10 mouse cellular contexts compared by ENCODE assay signal in the genomic region with DNA sequence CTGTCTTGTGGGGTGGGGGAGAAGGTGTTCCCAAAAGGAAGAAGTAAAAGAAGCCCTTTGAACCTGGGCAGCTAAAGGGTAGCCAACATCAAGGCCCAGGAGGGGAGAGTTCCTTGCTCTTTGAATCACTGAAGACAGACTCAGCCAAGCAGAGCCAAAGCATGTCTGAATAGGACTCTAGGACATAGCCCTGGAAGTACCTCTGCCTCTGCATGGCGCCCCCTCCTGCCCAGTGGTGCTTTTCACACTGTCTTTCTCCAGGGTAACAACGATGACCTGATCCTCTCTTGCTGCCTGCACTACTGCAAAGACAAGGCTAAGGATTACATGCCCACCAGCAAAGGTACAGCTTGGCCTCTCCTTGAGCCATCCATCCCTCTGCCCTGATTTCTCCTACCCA. TPM values are rescaled to one million over a fixed set of nuclear protein-coding genes. Genes with fewer than 3 reads are reported as not detected.
DNase-seq lines count a peak whose midpoint lies in the region; ATAC-seq and TF ChIP-seq lines count a peak whose summit lies in the region.
"Had no signal": no experiment of that assay in that cellular context is flagged by ENCODE, and none has a peak within 500 bp of the region (broad histone marks: within the 10 kb centered on the region; RNA-seq: fewer than 3 reads in every experiment).

No protein-coding gene starts in this region.

- no peak for ATAC-seq in heart, embryonic 15.5 days (replicated peaks; ENCODE audit: insufficient number of reproducible peaks, insufficient read depth, low FRiP score, low read depth)
- ATAC-seq in heart, postnatal 0 days (ENCODE audit: insufficient read depth, low read depth): peak; percentile 21; the same call in 1 of the 2 replicates
- ATAC-seq in lung, postnatal 0 days: no peak
- ATAC-seq in forebrain, embryonic 15.5 days (replicated peaks): no peak

- H3K9me3 ChIP-seq in heart, embryonic 15.5 days (replicated peaks): no peaks in the 10 kb centered on the region
- no peaks in the 10 kb centered on the region for H3K9me3 ChIP-seq in ES-Bruce4 (replicated peaks; ENCODE audit: control insufficient read depth, insufficient read depth, low read length, poor library complexity, severe bottlenecking)
- H3K9me3 ChIP-seq in heart, postnatal 0 days (replicated peaks; ENCODE audit: control insufficient read depth, low read length): no peaks in the 10 kb centered on the region
- no peaks in the 10 kb centered on the region for H3K9me3 ChIP-seq in lung, postnatal 0 days (ENCODE audit: low read length)
- H3K9me3 ChIP-seq in forebrain, embryonic 15.5 days: no peaks in the 10 kb centered on the region
- H3K9me3 ChIP-seq: embryonic facial prominence, embryonic 15.5 days; liver, embryonic 13.5 days had no signal

- H3K4me1 ChIP-seq in heart, embryonic 15.5 days (replicated peaks): peaks cover 40% of the 10 kb centered on the region
- no peaks in the 10 kb centered on the region for H3K4me1 ChIP-seq in ES-Bruce4 (ENCODE audit: control insufficient read depth, insufficient read depth, low read length)
- H3K4me1 ChIP-seq in heart, postnatal 0 days (ENCODE audit: control insufficient read depth, insufficient read depth): peaks cover 6% of the 10 kb centered on the region; the same call in 1 of the 2 replicates
- H3K4me1 ChIP-seq in lung, postnatal 0 days (ENCODE audit: insufficient read depth, low read depth, low read length): peaks cover 11% of the 10 kb centered on the region; the same call in 1 of the 2 replicates
- H3K4me1 ChIP-seq in forebrain, embryonic 15.5 days: peaks cover 3% of the 10 kb centered on the region; the same call in 1 of the 2 replicates

- no peak for TF ChIP-seq POLR2A in ES-Bruce4 (IDR thresholded peaks at IDR 0.05; ENCODE audit: insufficient read depth, low read length)

- peaks cover 34% of the 10 kb centered on the region; the same call in 1 of the 2 replicates for H3K36me3 ChIP-seq in heart, embryonic 15.5 days
- H3K36me3 ChIP-seq in ES-Bruce4 (ENCODE audit: control insufficient read depth, insufficient read depth, low read length, poor library complexity, severe bottlenecking): no peaks in the 10 kb centered on the region
- H3K36me3 ChIP-seq in heart, postnatal 0 days (replicated peaks; ENCODE audit: control insufficient read depth, insufficient read depth, low read length): peaks cover 53% of the 10 kb centered on the region
- peaks cover 22% of the 10 kb centered on the region for H3K36me3 ChIP-seq in lung, postnatal 0 days (ENCODE audit: insufficient read depth, low read length)
- peaks cover 16% of the 10 kb centered on the region; the same call in 1 of the 2 replicates for H3K36me3 ChIP-seq in forebrain, embryonic 15.5 days

- 53% methylated on average over 2 of the region's 2 CpGs for WGBS in heart, embryonic 15.5 days
- 45% methylated on average over 2 of the region's 2 CpGs for WGBS in heart, postnatal 0 days
- 53% methylated on average over 2 of the region's 2 CpGs for WGBS in lung, postnatal 0 days
- WGBS in forebrain, embryonic 15.5 days: 59% methylated on average over 2 of the region's 2 CpGs

- TF ChIP-seq CTCF in ES-Bruce4 (IDR thresholded peaks at IDR 0.05; ENCODE audit: low read depth, low read length): peak; percentile 82
- peak; percentile 48 for TF ChIP-seq CTCF in heart, postnatal 0 days (IDR thresholded peaks at IDR 0.05; ENCODE audit: low read depth)
- TF ChIP-seq CTCF in lung, postnatal 0 days (IDR thresholded peaks at IDR 0.05): peak; percentile 75

- no peak overlapping the region for H3K4me3 ChIP-seq in heart, embryonic 15.5 days
- H3K4me3 ChIP-seq in ES-Bruce4 (ENCODE audit: low read depth, low read length): no peak overlapping the region
- H3K4me3 ChIP-seq in heart, postnatal 0 days (ENCODE audit: low read depth, low read length): no peak overlapping the region
- H3K4me3 ChIP-seq in lung, postnatal 0 days (ENCODE audit: low read depth, low read length): no peak overlapping the region
- H3K4me3 ChIP-seq in forebrain, embryonic 15.5 days: no peak overlapping the region
- H3K4me3 ChIP-seq: embryonic facial prominence, embryonic 15.5 days; liver, embryonic 13.5 days had no signal

- peaks cover 3% of the 10 kb centered on the region for H3K27me3 ChIP-seq in heart, embryonic 15.5 days
- H3K27me3 ChIP-seq in ES-Bruce4 (ENCODE audit: control insufficient read depth, insufficient read depth, low read length, poor library complexity, severe bottlenecking): no peaks in the 10 kb centered on the region
- no peaks in the 10 kb centered on the region for H3K27me3 ChIP-seq in heart, postnatal 0 days (ENCODE audit: control insufficient read depth, insufficient read depth, low read length)
- no peaks in the 10 kb centered on the region for H3K27me3 ChIP-seq in lung, postnatal 0 days (replicated peaks; ENCODE audit: insufficient read depth, low read length)
- peaks cover 13% of the 10 kb centered on the region for H3K27me3 ChIP-seq in forebrain, embryonic 15.5 days

- H3K9ac ChIP-seq in heart, embryonic 15.5 days: no peak overlapping the region
- H3K9ac ChIP-seq in ES-Bruce4 (ENCODE audit: low read depth, poor library complexity, severe bottlenecking): no peak overlapping the region
- H3K9ac ChIP-seq in heart, postnatal 0 days (replicated peaks; ENCODE audit: low read depth, low read length): no peak overlapping the region
- no peak overlapping the region for H3K9ac ChIP-seq in lung, postnatal 0 days (replicated peaks; ENCODE audit: low read depth)
- H3K9ac ChIP-seq in forebrain, embryonic 15.5 days (replicated peaks): no peak overlapping the region
- H3K9ac ChIP-seq: embryonic facial prominence, embryonic 15.5 days; liver, embryonic 13.5 days had no signal

- H3K4me2 ChIP-seq in heart, embryonic 15.5 days: no peak overlapping the region
- H3K4me2 ChIP-seq in heart, postnatal 0 days (ENCODE audit: low read depth, low read length): no peak overlapping the region
- H3K4me2 ChIP-seq in lung, postnatal 0 days (replicated peaks; ENCODE audit: low read depth, low read length): no peak overlapping the region
- no peak overlapping the region for H3K4me2 ChIP-seq in forebrain, embryonic 15.5 days (replicated peaks)
- H3K4me2 ChIP-seq: embryonic facial prominence, embryonic 15.5 days; liver, embryonic 13.5 days had no signal

- no peak for DNase-seq in heart, postnatal 25 days (ENCODE audit: low spot score)
- DNase-seq in heart, postnatal 0 days (ENCODE audit: low spot score): no peak
- DNase-seq in lung, postnatal 0 days (ENCODE audit: low spot score): peak; percentile 43
- no peak for DNase-seq in embryo, embryonic 11 days
- no peak for DNase-seq in spleen, postnatal 4 days (ENCODE audit: low spot score in 2 of 2)
- DNase-seq: liver, embryonic 13.5 days had no signal

- peak overlapping the region; percentile 33; the same call in 1 of the 2 replicates for H3K27ac ChIP-seq in heart, embryonic 15.5 days
- H3K27ac ChIP-seq in ES-Bruce4 (ENCODE audit: insufficient read depth, low read length): no peak overlapping the region
- H3K27ac ChIP-seq in heart, postnatal 0 days (ENCODE audit: low read depth): no peak overlapping the region
- no peak overlapping the region for H3K27ac ChIP-seq in lung, postnatal 0 days (ENCODE audit: low read length)
- H3K27ac ChIP-seq in forebrain, embryonic 15.5 days (replicated peaks): no peak overlapping the region
- H3K27ac ChIP-seq: liver, embryonic 13.5 days had no signal

- intact Hi-C loops in heart, postnatal 25 days (cut with DNase I): no loop called here

- TF ChIP-seq EP300 in ES-Bruce4 (IDR thresholded peaks at IDR 0.05; ENCODE audit: insufficient read depth, low read depth, low read length): no peak
- TF ChIP-seq EP300 in heart, postnatal 0 days (IDR thresholded peaks at IDR 0.05; ENCODE audit: low read depth): no peak
- TF ChIP-seq EP300 in lung, postnatal 0 days (IDR thresholded peaks at IDR 0.05): no peak

RNA-seq across cellular contexts. Expression of gene Hic1, which starts 9.8 kb away (rescaled TPM):
- polyA plus RNA-seq in heart, embryonic 15.5 days (2015; fragmentation: Nextera tagmentation; extraction: Ambion mirVana): 11.0 and 18.0 TPM in 2 replicates
- total RNA-seq in heart, postnatal 25 days (2021): 10 to 100 TPM; 15.3 to 19.2 TPM
- polyA plus RNA-seq in ES-Bruce4 (2011; ENCODE audit: insufficient read depth, insufficient read length, low read depth, missing spikeins): 0.28 and 0.38 TPM in 2 replicates
- 17.8 and 19.5 TPM in 2 replicates for total RNA-seq in heart, postnatal 0 days (2014; rRNA removed; ENCODE audit: low replicate concordance)
- polyA plus RNA-seq in heart, postnatal 0 days (2015; fragmentation: Nextera tagmentation; extraction: Ambion mirVana): 4.8 and 6.1 TPM in 2 replicates
- 9.9 and 13.4 TPM in 2 replicates for polyA plus RNA-seq in lung, postnatal 0 days (2015; fragmentation: Nextera tagmentation; extraction: Ambion mirVana)
- polyA plus RNA-seq in forebrain, embryonic 15.5 days (2015; fragmentation: Nextera tagmentation; extraction: Ambion mirVana): 2.1 and 2.2 TPM in 2 replicates

RNA-seq across cellular contexts. Expression of gene Ovca2, which starts 19.1 kb away (rescaled TPM):
- polyA plus RNA-seq in heart, embryonic 15.5 days (2015; fragmentation: Nextera tagmentation; extraction: Ambion mirVana): 14.4 and 17.5 TPM in 2 replicates
- 1 to 10 TPM; 6.0 to 6.1 TPM for total RNA-seq in heart, postnatal 25 days (2021)
- polyA plus RNA-seq in ES-Bruce4 (2011; ENCODE audit: insufficient read depth, insufficient read length, low read depth, missing spikeins): 13.1 and 14.2 TPM in 2 replicates
- total RNA-seq in heart, postnatal 0 days (2014; rRNA removed; ENCODE audit: low replicate concordance): 8.9 and 35.2 TPM in 2 replicates
- 12.9 and 13.4 TPM in 2 replicates for polyA plus RNA-seq in heart, postnatal 0 days (2015; fragmentation: Nextera tagmentation; extraction: Ambion mirVana)
- polyA plus RNA-seq in lung, postnatal 0 days (2015; fragmentation: Nextera tagmentation; extraction: Ambion mirVana): 19.7 and 22.0 TPM in 2 replicates
- 15.4 and 21.6 TPM in 2 replicates for polyA plus RNA-seq in forebrain, embryonic 15.5 days (2015; fragmentation: Nextera tagmentation; extraction: Ambion mirVana)

RNA-seq across cellular contexts. Expression of gene Dph1, which starts 31.5 kb away (rescaled TPM):
- polyA plus RNA-seq in heart, embryonic 15.5 days (2015; fragmentation: Nextera tagmentation; extraction: Ambion mirVana): 17.2 and 20.5 TPM in 2 replicates
- total RNA-seq in heart, postnatal 25 days (2021): 1 to 10 TPM; 7.4 to 9.0 TPM
- 11.9 and 16.6 TPM in 2 replicates for polyA plus RNA-seq in ES-Bruce4 (2011; ENCODE audit: insufficient read depth, insufficient read length, low read depth, missing spikeins)
- total RNA-seq in heart, postnatal 0 days (2014; rRNA removed; ENCODE audit: low replicate concordance): 34.4 and 72.1 TPM in 2 replicates
- polyA plus RNA-seq in heart, postnatal 0 days (2015; fragmentation: Nextera tagmentation; extraction: Ambion mirVana): 19.3 and 20.2 TPM in 2 replicates
- polyA plus RNA-seq in lung, postnatal 0 days (2015; fragmentation: Nextera tagmentation; extraction: Ambion mirVana): 11.3 and 14.8 TPM in 2 replicates
- 14.8 and 16.2 TPM in 2 replicates for polyA plus RNA-seq in forebrain, embryonic 15.5 days (2015; fragmentation: Nextera tagmentation; extraction: Ambion mirVana)

RNA-seq across cellular contexts. Expression of gene Rtn4rl1, which starts 34.0 kb away (rescaled TPM):
- polyA plus RNA-seq in heart, embryonic 15.5 days (2015; fragmentation: Nextera tagmentation; extraction: Ambion mirVana): 12.4 and 13.1 TPM in 2 replicates
- 1 to 10 TPM; 9.7 to 9.8 TPM for total RNA-seq in heart, postnatal 25 days (2021)
- polyA plus RNA-seq in ES-Bruce4 (2011; ENCODE audit: insufficient read depth, insufficient read length, low read depth, missing spikeins): 0.96 and 1.6 TPM in 2 replicates
- total RNA-seq in heart, postnatal 0 days (2014; rRNA removed; ENCODE audit: low replicate concordance): 6.0 and 19.7 TPM in 2 replicates
- polyA plus RNA-seq in heart, postnatal 0 days (2015; fragmentation: Nextera tagmentation; extraction: Ambion mirVana): 12.2 and 12.8 TPM in 2 replicates
- polyA plus RNA-seq in lung, postnatal 0 days (2015; fragmentation: Nextera tagmentation; extraction: Ambion mirVana): 3.6 and 4.3 TPM in 2 replicates
- polyA plus RNA-seq in forebrain, embryonic 15.5 days (2015; fragmentation: Nextera tagmentation; extraction: Ambion mirVana): 5.6 and 6.9 TPM in 2 replicates
